Mouse (Mus musculus) kidney, postnatal 0 days (tissue): Measurements from ENCODE around the gene Klf3. TPM values are rescaled to one million over a fixed set of nuclear protein-coding genes. Genes with fewer than 3 reads are reported as not detected.
A peak's percentile ranks its signal among the peaks of the same experiment; 100 is the strongest.
"Not testable (repeated sequence)": the region's sequence is repeated elsewhere in the genome, so short reads cannot be mapped to it uniquely, and the experiment has no call there.

Experiments
- ATAC-seq: fragments of 200-750 bp; cut with Nextera tagmentation; replicated peaks from 2 replicates; pipeline ENCODE4 v1.8.0; 2017; ENCODE audit warnings: low read depth, moderate number of reproducible peaks, moderate TSS enrichment, moderate library complexity; ENCODE audit not compliant: low FRiP score
- DNase-seq: peaks from one replicate; pipeline ENCODE4 v3.0.0-alpha.2; 2016; ENCODE audit warnings: low spot score
- H3K27ac ChIP-seq: fragments of 300-500 bp; sonication (generic); 2 replicates; pipeline ENCODE4 v1.5.1; 2014; ENCODE audit warnings: mild to moderate bottlenecking
- H3K27me3 ChIP-seq: fragments of 300-500 bp; sonication (generic); 2 replicates; pipeline ENCODE4 v1.6.1; 2014; ENCODE audit warnings: low read length, mixed read lengths; ENCODE audit not compliant: insufficient read depth
- H3K36me3 ChIP-seq: fragments of 300-500 bp; sonication (generic); 2 replicates; pipeline ENCODE4 v1.6.1; 2014; ENCODE audit warnings: low read length, mixed read lengths; ENCODE audit not compliant: insufficient read depth
- H3K4me1 ChIP-seq: fragments of 300-500 bp; sonication (generic); replicated peaks from 2 replicates; pipeline ENCODE4 v1.6.1; 2014; ENCODE audit warnings: antibody characterized with exemption, low read length, mixed read lengths; ENCODE audit not compliant: insufficient read depth
- H3K4me2 ChIP-seq: fragments of 300-500 bp; sonication (generic); 2 replicates; pipeline ENCODE4 v1.6.1; 2014; ENCODE audit warnings: mild to moderate bottlenecking, low read length, moderate library complexity, mixed read lengths
- H3K4me3 ChIP-seq: fragments of 300-500 bp; sonication (generic); replicated peaks from 2 replicates; pipeline ENCODE4 v1.5.1; 2014; ENCODE audit warnings: low read depth, low read length
- H3K9ac ChIP-seq: fragments of 300-500 bp; sonication (generic); 2 replicates; pipeline ENCODE4 v1.6.1; 2014; ENCODE audit warnings: low read depth, low read length
- H3K9me3 ChIP-seq: fragments of 300-500 bp; sonication (generic); replicated peaks from 2 replicates; pipeline ENCODE4 v1.6.1; 2016; ENCODE audit warnings: low read length, inconsistent platforms, mixed read lengths
- CTCF ChIP-seq: IDR thresholded peaks from 2 replicates; pipeline ENCODE4 v1.5.1; 2016; ENCODE audit warnings: antibody characterized with exemption, low read depth, mild to moderate bottlenecking, moderate library complexity
- WGBS: fragments of 180-500 bp; shearing (Covaris S2); extraction: QIAGEN DNeasy Blood & Tissue Kit; methylation state at CpG from one replicate; pipeline ENCODE4 v1.1.7; 2014; 5-methylcytosine and 5-hydroxymethylcytosine counted together
- polyA plus RNA-seq: library from polyadenylated mRNA; unstranded; fragments of >200 nt; fragmentation: Nextera tagmentation; extraction: Ambion mirVana; gene quantifications from 2 replicates; pipeline ENCODE4 v1.2.1, GENCODE M21; 2015

Gene Klf3
- polyA plus RNA-seq, 1 experiment from 2014 or later: 65.6 TPM

DNA sequence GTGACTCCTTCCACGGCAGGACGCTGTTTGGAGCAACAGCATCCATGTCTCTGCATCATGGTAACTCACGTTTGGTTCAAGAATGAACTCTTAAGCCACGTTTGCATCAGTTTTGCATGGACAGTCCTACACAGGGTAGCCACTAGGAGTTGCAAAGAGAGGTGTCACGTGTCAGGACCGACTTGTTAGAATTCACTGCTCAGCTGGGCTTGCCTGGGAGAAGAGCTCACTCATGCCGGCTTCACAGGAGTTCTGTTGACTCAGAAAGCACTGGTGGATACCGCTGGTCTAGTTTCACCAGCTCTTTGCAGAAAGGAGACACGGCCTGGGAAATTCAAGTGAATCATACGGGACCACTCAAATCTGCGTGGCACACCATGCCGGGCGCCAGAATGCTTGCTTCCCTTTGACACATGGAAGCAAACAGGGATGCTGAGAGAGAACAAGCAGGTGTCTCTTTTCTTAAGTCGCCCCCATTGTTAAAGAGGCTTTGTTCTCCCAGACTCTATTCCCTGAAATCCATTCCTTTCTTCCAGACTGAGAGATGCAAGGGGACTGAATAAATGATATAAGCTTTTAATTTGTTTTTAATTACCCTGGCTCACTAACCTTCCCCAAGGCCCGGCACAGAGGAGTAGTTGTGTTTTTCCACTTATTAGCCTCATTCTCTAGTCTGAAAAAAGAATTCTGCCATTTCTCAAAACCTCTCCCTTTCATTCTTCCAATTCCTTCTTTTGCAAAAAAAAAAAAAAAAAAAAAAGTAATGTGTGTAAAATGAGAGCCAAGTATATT lies 74.2 kb downstream of the Klf3 start:
- 29% methylated on average over 15 of the region's 15 CpGs for WGBS
- no peak overlapping the region for H3K4me3 ChIP-seq
- no peaks in the 10 kb centered on the region for H3K27me3 ChIP-seq
- TF ChIP-seq CTCF: peak; percentile 34; the same call in 1 of the 2 replicates
- DNase-seq: peak; percentile 68
- H3K4me1 ChIP-seq: peaks cover 4% of the 10 kb centered on the region; the same call in 1 of the 2 replicates
- H3K4me2 ChIP-seq: no peak overlapping the region
- H3K9ac ChIP-seq: no peak overlapping the region
- H3K9me3 ChIP-seq: no peaks in the 10 kb centered on the region
- H3K27ac ChIP-seq: peak overlapping the region; percentile 51; the same call in 1 of the 2 replicates
- no peaks in the 10 kb centered on the region for H3K36me3 ChIP-seq
- peak; percentile 62 for ATAC-seq

DNA sequence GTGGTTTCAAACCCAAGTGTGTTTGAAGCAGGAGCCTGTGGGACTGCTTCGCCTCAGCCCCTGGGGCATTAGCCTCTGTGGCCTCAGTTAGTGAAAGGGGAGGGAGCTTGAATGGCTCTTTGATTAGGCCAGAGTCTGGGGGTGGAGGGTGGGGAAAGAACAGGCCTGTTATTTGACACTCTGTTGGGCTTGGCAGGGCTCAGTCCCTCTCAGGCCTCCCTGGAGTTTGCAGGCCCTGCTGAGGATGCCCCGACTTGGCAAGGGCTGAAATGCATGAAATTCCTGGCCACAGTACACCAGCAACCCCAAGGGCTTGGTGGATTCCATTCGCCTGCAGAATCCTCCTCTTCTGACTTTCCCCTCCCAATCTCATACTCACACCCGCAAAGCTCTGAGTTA lies 74.8 kb downstream of the Klf3 start:
- Histone ChIP-seq H3K27ac (peak overlapping the region; percentile 60; the same call in 1 of the 2 replicates), H3K27me3 (no peaks in the 10 kb centered on the region), H3K4me3 (no peak overlapping the region), H3K36me3 (no peaks in the 10 kb centered on the region), H3K9me3 (no peaks in the 10 kb centered on the region), H3K4me1 (peaks cover 4% of the 10 kb centered on the region; the same call in 1 of the 2 replicates), H3K9ac (no peak overlapping the region), H3K4me2 (no peak overlapping the region)
- peak; percentile 90 for DNase-seq
- peak; percentile 60; the same call in 1 of the 2 replicates for ATAC-seq
- peak; percentile 10; the same call in 1 of the 2 replicates for TF ChIP-seq CTCF
- WGBS: 13% methylated on average over 4 of the region's 4 CpGs

DNA sequence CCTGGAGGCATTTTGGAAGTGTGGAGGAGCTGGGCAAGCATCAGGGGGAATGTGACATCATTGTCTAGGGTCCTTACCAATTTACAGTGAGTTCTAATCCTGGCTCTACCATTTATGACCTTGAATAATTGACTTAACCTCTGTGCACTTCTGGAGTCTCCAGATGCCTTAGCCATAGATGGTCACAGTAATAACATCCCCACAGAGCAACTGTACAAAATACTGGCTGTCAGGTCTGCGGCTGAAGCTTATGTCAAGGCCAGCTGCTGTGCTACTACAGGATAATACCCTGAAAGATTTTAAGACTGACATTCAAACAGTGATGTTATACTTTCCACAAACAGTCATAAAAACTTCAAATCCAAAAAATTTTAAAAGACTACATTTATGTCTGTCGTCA lies 75.3 kb downstream of the Klf3 start:
- DNase-seq: peak; percentile 40
- Histone ChIP-seq H3K9me3 (no peaks in the 10 kb centered on the region), H3K27me3 (no peaks in the 10 kb centered on the region), H3K4me2 (no peak overlapping the region), H3K36me3 (no peaks in the 10 kb centered on the region), H3K9ac (no peak overlapping the region), H3K4me1 (peaks cover 4% of the 10 kb centered on the region; the same call in 1 of the 2 replicates), H3K27ac (peak overlapping the region; percentile 60; the same call in 1 of the 2 replicates), H3K4me3 (no peak overlapping the region)
- 54% methylated on average over 2 of the region's 2 CpGs for WGBS
- ATAC-seq: no peak; the same call in 1 of the 2 replicates
- TF ChIP-seq CTCF: no peak

- DNase-seq (no peak), ATAC-seq (no peak)
- no peak overlapping the region for H3K27ac ChIP-seq
- 51% methylated on average over 3 of the region's 3 CpGs for WGBS
- H3K9ac ChIP-seq: no peak overlapping the region
- no peak overlapping the region for H3K4me2 ChIP-seq
- H3K36me3 ChIP-seq: no peaks in the 10 kb centered on the region
- H3K4me1 ChIP-seq: peaks cover 11% of the 10 kb centered on the region; the same call in 1 of the 2 replicates
- H3K27me3 ChIP-seq: no peaks in the 10 kb centered on the region
- no peaks in the 10 kb centered on the region for H3K9me3 ChIP-seq
- no peak overlapping the region for H3K4me3 ChIP-seq
- TF ChIP-seq CTCF: no peak
Observed at GRCm38 (mm10) chr5:64879241-64879640, 76.1 kb downstream of the Klf3 start.

DNA sequence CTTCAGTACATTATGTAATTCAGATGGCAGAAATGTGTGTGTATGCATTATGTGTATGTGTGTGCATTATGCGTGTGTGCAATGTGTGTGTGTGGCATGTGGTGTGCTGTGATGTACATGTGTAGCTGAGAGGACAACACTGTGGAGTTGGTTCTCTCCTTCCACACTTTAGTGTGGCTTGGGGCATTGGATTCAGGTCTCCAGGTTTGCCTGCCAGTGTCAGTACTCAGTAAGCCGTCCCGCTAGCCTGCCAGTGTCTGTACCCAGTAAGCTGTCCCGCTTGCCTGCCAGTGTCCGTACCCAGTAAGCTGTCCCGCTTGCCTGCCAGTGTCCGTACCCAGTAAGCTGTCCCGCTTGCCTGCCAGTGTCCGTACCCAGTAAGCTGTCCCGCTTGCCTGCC lies 78.4 kb downstream of the Klf3 start:
- not testable (repeated sequence) for DNase-seq, H3K27me3 ChIP-seq, H3K36me3 ChIP-seq, H3K27ac ChIP-seq, H3K4me2 ChIP-seq, H3K4me3 ChIP-seq, H3K9me3 ChIP-seq, H3K9ac ChIP-seq, ATAC-seq
- H3K4me1 ChIP-seq: peaks cover 11% of the 10 kb centered on the region; the same call in 1 of the 2 replicates
- WGBS: 93% methylated on average over 6 of the region's 10 CpGs

DNA sequence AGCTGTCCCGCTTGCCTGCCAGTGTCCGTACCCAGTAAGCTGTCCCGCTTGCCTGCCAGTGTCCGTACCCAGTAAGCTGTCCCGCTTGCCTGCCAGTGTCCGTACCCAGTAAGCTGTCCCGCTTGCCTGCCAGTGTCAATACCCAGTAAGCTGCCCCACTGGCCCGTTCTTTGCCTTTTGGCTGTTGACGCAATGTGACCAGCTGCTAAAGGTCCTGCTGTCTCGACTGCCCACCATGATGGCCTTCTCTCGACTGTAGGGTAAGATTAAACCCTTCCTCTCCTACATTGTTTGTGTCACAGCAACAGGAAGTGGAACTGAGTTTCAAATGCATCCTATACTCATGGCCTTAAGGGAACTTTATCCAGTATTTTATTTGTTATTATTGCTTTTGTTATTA lies 78.8 kb downstream of the Klf3 start:
- H3K9me3 ChIP-seq, H3K36me3 ChIP-seq, H3K27ac ChIP-seq, H3K27me3 ChIP-seq, H3K4me3 ChIP-seq, H3K4me2 ChIP-seq, DNase-seq, H3K9ac ChIP-seq, ATAC-seq: not testable (repeated sequence)
- H3K4me1 ChIP-seq: peaks cover 10% of the 10 kb centered on the region; the same call in 1 of the 2 replicates
- 82% methylated on average over 7 of the region's 11 CpGs for WGBS

Other genes starting within 250 kb of the Klf3 start
- gene Tlr1, start 130.2 kb downstream of the Klf3 start, polyA plus RNA-seq: 0.73 and 0.87 TPM in 2 replicates
- gene Tlr6, start 156.7 kb downstream of the Klf3 start, polyA plus RNA-seq: 0.32 and 0.42 TPM in 2 replicates
- gene Fam114a1, start 166.7 kb downstream of the Klf3 start, polyA plus RNA-seq: 28.9 and 32.6 TPM in 2 replicates